Mouse (Mus musculus) neural tube, embryonic 11.5 days (tissue): ENCODE measurements at regions not wholly inside any gene's neighbourhood (a gene's known extent, or its start where the extent isn't known, plus 50 kb on each side); places are given as distances from the start of the nearest gene placed in this dataset.

ENCODE experiments used
- ATAC-seq: fragments of 200-750 bp; cut with Nextera tagmentation; 2 replicates; pipeline ENCODE4 v1.8.0; 2017; ENCODE audit warnings: moderate number of reproducible peaks, mild to moderate bottlenecking, moderate TSS enrichment, moderate library complexity; ENCODE audit not compliant: insufficient read depth, low FRiP score, low TSS enrichment
- DNase-seq: peaks from one replicate; pipeline ENCODE4 v3.0.0-alpha.2; 2015; ENCODE audit warnings: low spot score
- H3K27ac ChIP-seq: fragments of 300-500 bp; sonication (generic); 2 replicates; pipeline ENCODE4 v1.5.1; 2014; ENCODE audit warnings: low read depth, mild to moderate bottlenecking, low read length
- H3K27me3 ChIP-seq: fragments of 300-500 bp; sonication (generic); 2 replicates; pipeline ENCODE4 v1.6.1; 2014; ENCODE audit warnings: mild to moderate bottlenecking, low read length, mixed read lengths; ENCODE audit not compliant: control insufficient read depth, insufficient read depth
- H3K36me3 ChIP-seq: fragments of 300-500 bp; sonication (generic); 2 replicates; pipeline ENCODE4 v1.6.1; 2014; ENCODE audit warnings: mild to moderate bottlenecking, low read length, moderate library complexity, mixed read lengths; ENCODE audit not compliant: control insufficient read depth, insufficient read depth
- H3K4me1 ChIP-seq: fragments of 300-500 bp; sonication (generic); 2 replicates; pipeline ENCODE4 v1.6.1; 2014; ENCODE audit warnings: low read length, mixed read lengths; ENCODE audit not compliant: control insufficient read depth, insufficient read depth
- H3K4me2 ChIP-seq: fragments of 300-500 bp; sonication (generic); 2 replicates; pipeline ENCODE4 v1.6.1; 2014; ENCODE audit warnings: low read depth, mild to moderate bottlenecking, moderate library complexity
- H3K4me3 ChIP-seq: fragments of 300-500 bp; sonication (generic); 2 replicates; pipeline ENCODE4 v1.5.1; 2014; ENCODE audit warnings: low read depth, low read length
- H3K9ac ChIP-seq: fragments of 300-500 bp; sonication (generic); 2 replicates; pipeline ENCODE4 v1.6.1; 2014; ENCODE audit warnings: mild to moderate bottlenecking, low read length
- H3K9me3 ChIP-seq: fragments of 300-500 bp; sonication (generic); 2 replicates; pipeline ENCODE4 v1.6.1; 2016; ENCODE audit warnings: low read length; ENCODE audit not compliant: control insufficient read depth
- WGBS: fragments of 180-500 bp; shearing (Covaris S2); extraction: QIAGEN DNeasy Blood & Tissue Kit; methylation state at CpG from one replicate; pipeline ENCODE4 v1.1.7; 2014; 5-methylcytosine and 5-hydroxymethylcytosine counted together

GRCm38 (mm10) chr2:179142313-179142712, 299.9 kb upstream of the Cdh4 start:
- no peak overlapping the region for H3K4me3 ChIP-seq
- ATAC-seq, result no peak
- 84% methylated on average over 8 of the region's 8 CpGs for WGBS

GRCm38 (mm10) chr2:179145726-179146125, 296.5 kb upstream of the Cdh4 start:
- no peak overlapping the region for H3K4me2 ChIP-seq
- no peaks in the 10 kb centered on the region for H3K9me3 ChIP-seq
- H3K4me3 ChIP-seq, result no peak overlapping the region
- ATAC-seq (no peak), DNase-seq (peak; percentile 14)
- no peaks in the 10 kb centered on the region for H3K36me3 ChIP-seq
- WGBS, result 29% methylated on average over 2 of the region's 2 CpGs
- 0 out of 2 replicates have a peak, but pooled peaks cover 3% of the 10 kb centered on the region for H3K4me1 ChIP-seq
- H3K27me3 ChIP-seq, result no peaks in the 10 kb centered on the region
- H3K27ac ChIP-seq, result no peak overlapping the region
- H3K9ac ChIP-seq, result no peak overlapping the region

More at GRCm38 (mm10) chr2:179142313-179142712, 299.9 kb upstream of the Cdh4 start:
- Histone ChIP-seq H3K36me3 (no peaks in the 10 kb centered on the region), H3K4me2 (no peak overlapping the region), H3K9ac (no peak overlapping the region), H3K27ac (no peak overlapping the region), H3K4me1 (0 out of 2 replicates have a peak, but pooled peaks cover 3% of the 10 kb centered on the region), H3K9me3 (no peaks in the 10 kb centered on the region), H3K27me3 (no peaks in the 10 kb centered on the region)
- DNase-seq, result no peak

- no peak overlapping the region for H3K4me3 ChIP-seq
- 67% methylated on average over 4 of the region's 4 CpGs for WGBS
- ATAC-seq, result no peak
- 0 out of 2 replicates have a peak, but pooled peaks cover 3% of the 10 kb centered on the region for H3K4me1 ChIP-seq
- H3K27ac ChIP-seq, result no peak overlapping the region
- H3K36me3 ChIP-seq, result no peaks in the 10 kb centered on the region
- no peak overlapping the region for H3K4me2 ChIP-seq
- no peaks in the 10 kb centered on the region for H3K9me3 ChIP-seq
- DNase-seq, result no peak
- no peak overlapping the region for H3K9ac ChIP-seq
- no peaks in the 10 kb centered on the region for H3K27me3 ChIP-seq
These were observed 296.0 kb upstream of the Cdh4 start for GRCm38 (mm10) chr2:179146274-179146673.

GRCm38 (mm10) chr2:179148194-179148593, 294.0 kb upstream of the Cdh4 start:
- no peaks in the 10 kb centered on the region for H3K27me3 ChIP-seq
- DNase-seq, result no peak

GRCm38 (mm10) chr2:179148667-179149066, 293.6 kb upstream of the Cdh4 start:
- Histone ChIP-seq H3K9ac (no peak overlapping the region), H3K9me3 (no peaks in the 10 kb centered on the region), H3K27ac (no peak overlapping the region), H3K4me1 (0 out of 2 replicates have a peak, but pooled peaks cover 3% of the 10 kb centered on the region), H3K4me3 (no peak overlapping the region), H3K27me3 (no peaks in the 10 kb centered on the region), H3K36me3 (no peaks in the 10 kb centered on the region), H3K4me2 (no peak overlapping the region)
- ATAC-seq (no peak), DNase-seq (no peak)
- WGBS, result 86% methylated on average over 4 of the region's 4 CpGs

More at GRCm38 (mm10) chr2:179148194-179148593, 294.0 kb upstream of the Cdh4 start:
- Histone ChIP-seq H3K36me3 (no peaks in the 10 kb centered on the region), H3K4me2 (no peak overlapping the region), H3K4me3 (no peak overlapping the region), H3K9ac (no peak overlapping the region), H3K4me1 (0 out of 2 replicates have a peak, but pooled peaks cover 3% of the 10 kb centered on the region), H3K27ac (no peak overlapping the region), H3K9me3 (no peaks in the 10 kb centered on the region)
- 74% methylated on average over 5 of the region's 5 CpGs for WGBS
- ATAC-seq, result no peak

GRCm38 (mm10) chr2:179158881-179159280, 283.4 kb upstream of the Cdh4 start:
- Histone ChIP-seq H3K4me2 (no peak overlapping the region), H3K27ac (no peak overlapping the region), H3K9ac (no peak overlapping the region), H3K27me3 (no peaks in the 10 kb centered on the region), H3K36me3 (no peaks in the 10 kb centered on the region), H3K9me3 (no peaks in the 10 kb centered on the region), H3K4me3 (no peak overlapping the region), H3K4me1 (no peaks in the 10 kb centered on the region)
- WGBS, result 90% methylated on average over 9 of the region's 9 CpGs
- DNase-seq (no peak), ATAC-seq (no peak)

- Histone ChIP-seq H3K4me1 (no peaks in the 10 kb centered on the region), H3K9me3 (no peaks in the 10 kb centered on the region), H3K4me3 (no peak overlapping the region), H3K4me2 (no peak overlapping the region), H3K27ac (no peak overlapping the region), H3K9ac (no peak overlapping the region), H3K36me3 (no peaks in the 10 kb centered on the region), H3K27me3 (no peaks in the 10 kb centered on the region)
- 88% methylated on average over 5 of the region's 5 CpGs for WGBS
- no peak for ATAC-seq
- DNase-seq, result no peak
These were observed 279.1 kb upstream of the Cdh4 start for GRCm38 (mm10) chr2:179163116-179163515.

- Histone ChIP-seq H3K36me3 (no peaks in the 10 kb centered on the region), H3K9ac (no peak overlapping the region), H3K4me1 (no peaks in the 10 kb centered on the region), H3K27ac (no peak overlapping the region), H3K9me3 (no peaks in the 10 kb centered on the region), H3K4me2 (no peak overlapping the region), H3K4me3 (no peak overlapping the region), H3K27me3 (no peaks in the 10 kb centered on the region)
- DNase-seq (no peak), ATAC-seq (no peak)
- WGBS, result 81% methylated on average over 6 of the region's 6 CpGs
These were observed 272.1 kb upstream of the Cdh4 start for GRCm38 (mm10) chr2:179170157-179170556.

GRCm38 (mm10) chr2:179170608-179171007, 271.6 kb upstream of the Cdh4 start:
- H3K4me3 ChIP-seq, result no peak overlapping the region
- no peak for ATAC-seq
- H3K27me3 ChIP-seq, result no peaks in the 10 kb centered on the region
- no peak overlapping the region for H3K9ac ChIP-seq
- H3K36me3 ChIP-seq, result no peaks in the 10 kb centered on the region
- no peak overlapping the region for H3K27ac ChIP-seq
- H3K9me3 ChIP-seq, result no peaks in the 10 kb centered on the region
- 59% methylated on average over 3 of the region's 3 CpGs for WGBS
- no peak for DNase-seq
- no peaks in the 10 kb centered on the region for H3K4me1 ChIP-seq
- no peak overlapping the region for H3K4me2 ChIP-seq
